Mouse (Mus musculus) urinary bladder, adult 2 months (tissue): ENCODE data around the gene Trip10. TPM values are rescaled to one million over a fixed set of nuclear protein-coding genes. Genes with fewer than 3 reads are reported as not detected.
A peak's percentile ranks its signal among the peaks of the same experiment; 100 is the strongest.
"Not testable (repeated sequence)": the region's sequence is repeated elsewhere in the genome, so short reads cannot be mapped to it uniquely, and the experiment has no call there.

Experiments used
- DNase-seq: peaks from one replicate; pipeline ENCODE4 v3.0.0; 2022; ENCODE audit warnings: low spot score
- polyA plus RNA-seq: library from polyadenylated mRNA; depleted of rRNA; stranded (reverse); fragments of >200 nt; gene quantifications from 2 replicates; pipeline ENCODE4 v1.2.3, GENCODE M21; 2012

The Trip10 gene
- polyA plus RNA-seq, 1 experiment, result 78.9 TPM

- no peak for DNase-seq
Observed at GRCm38 (mm10) chr17:57264164-57264563, 14.9 kb downstream of the Trip10 start.

DNA sequence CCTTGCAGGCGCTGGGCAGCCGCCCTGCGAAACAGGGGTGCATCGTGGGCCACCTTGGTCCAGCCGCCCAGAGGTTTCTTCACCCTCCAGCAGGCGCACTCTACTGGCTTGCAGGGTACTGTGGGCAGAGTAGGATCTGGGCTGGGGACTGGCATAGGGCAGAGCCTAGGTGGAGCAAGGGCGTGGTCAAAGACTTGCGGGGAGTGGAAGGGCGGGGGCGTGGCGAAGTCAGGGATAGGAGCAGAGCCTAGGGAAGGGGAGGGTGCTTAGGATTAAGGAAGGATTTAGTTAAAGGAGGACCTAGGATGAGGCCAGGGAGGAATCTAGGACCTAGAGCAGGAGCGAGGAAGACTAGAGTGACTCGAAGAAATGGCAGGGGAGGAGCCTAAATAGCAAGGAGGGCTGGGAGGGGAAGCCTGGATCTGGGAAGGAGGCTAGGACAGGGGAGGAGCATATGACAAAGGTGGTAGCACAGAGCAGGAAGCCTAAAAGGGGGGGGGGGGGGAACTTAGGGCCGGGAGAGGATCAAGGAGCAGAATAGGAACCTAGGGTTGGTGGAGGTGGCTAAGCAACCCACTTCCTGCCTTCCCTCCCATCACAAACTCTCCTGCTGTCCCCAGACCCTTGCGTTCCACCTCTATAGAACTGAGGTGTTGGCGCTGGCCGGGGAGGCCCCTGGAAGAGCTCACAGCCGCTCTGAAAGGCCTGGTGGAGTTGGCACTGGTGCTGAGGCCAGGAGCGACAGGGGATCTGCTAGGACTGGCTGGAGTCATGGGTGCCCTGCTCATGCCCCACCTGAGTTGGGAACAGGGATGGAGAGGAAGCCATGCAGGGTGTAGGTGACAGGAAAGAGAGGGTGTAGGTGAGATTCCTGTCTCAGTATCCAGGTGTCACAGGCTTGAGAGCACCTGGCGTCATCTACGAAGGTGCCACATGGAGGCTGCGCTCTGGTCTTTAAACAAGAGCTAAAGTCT lies 16.0 kb downstream of the Trip10 start:
- DNase-seq, result peak; percentile 52

DNA sequence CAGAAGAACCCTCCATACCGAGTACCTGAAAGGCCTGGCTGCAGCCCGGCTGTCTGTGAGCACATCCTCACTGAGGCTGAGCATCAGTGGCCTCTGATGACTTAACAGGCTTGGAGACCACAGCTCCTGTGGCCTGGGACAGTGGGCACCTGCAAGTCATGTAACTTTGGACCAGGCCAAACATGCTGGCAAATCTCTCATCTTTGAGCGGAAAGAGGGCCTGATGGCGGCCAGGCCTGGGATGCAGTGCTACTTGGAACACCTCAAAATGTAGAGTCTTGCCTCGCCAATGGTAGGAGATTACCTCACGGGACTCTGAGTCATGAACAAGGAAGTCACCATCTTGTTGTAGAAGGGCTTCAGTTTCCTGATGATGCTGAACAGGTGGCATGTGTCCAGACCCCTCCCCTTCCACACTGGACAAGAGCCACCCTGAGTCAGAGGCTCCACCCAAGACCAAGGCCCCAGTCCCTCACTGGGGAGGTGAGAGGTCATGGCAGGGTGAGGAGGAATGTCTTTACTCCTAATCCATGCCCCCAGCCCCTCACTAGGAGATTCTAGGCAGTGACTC lies 18.4 kb downstream of the Trip10 start:
- DNase-seq, result no peak

DNA sequence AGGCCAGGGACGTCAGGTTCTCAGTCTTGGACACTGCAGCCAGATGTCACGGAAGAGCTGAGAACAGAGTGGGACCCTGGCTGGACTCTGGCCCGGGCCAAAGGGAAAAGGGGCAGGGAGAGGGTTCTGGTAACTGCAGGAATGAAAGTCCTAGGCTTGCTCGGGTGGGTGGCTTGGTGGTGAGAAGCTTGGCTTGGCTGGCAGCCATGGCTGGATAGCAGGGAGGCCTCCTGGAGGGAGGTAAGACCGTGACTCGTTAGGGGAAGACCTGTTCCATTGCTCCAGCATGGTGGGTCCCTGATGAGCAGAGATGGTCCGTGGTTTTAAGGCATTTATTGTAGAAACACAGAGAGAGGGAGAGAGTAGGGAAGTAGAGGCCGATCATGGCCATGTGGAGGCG lies 22.0 kb downstream of the Trip10 start:
- no peak for DNase-seq

DNA sequence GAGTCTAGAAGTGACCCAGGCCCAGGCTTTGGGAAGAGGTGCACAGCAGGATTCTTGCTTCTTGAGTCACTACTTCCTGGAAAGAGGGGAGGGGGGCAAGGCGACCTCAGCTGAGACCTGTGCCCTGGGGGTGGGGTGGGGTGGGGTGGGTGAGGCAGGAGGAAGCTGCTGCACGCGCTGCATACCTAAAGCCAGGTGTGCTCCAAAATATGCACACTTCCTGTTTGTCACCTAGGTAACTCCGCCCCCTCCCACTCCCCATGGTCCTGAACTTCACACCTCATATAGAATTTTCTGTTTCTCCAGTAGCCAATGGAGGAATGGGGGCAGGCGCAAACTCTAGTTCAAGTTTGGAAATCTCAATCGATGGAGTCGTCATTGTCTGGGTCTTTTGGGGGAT lies 24.6 kb downstream of the Trip10 start:
- no peak for DNase-seq

GRCm38 (mm10) chr17:57274686-57275085 lies 25.4 kb downstream of the Trip10 start:
- DNase-seq, result no peak

DNA sequence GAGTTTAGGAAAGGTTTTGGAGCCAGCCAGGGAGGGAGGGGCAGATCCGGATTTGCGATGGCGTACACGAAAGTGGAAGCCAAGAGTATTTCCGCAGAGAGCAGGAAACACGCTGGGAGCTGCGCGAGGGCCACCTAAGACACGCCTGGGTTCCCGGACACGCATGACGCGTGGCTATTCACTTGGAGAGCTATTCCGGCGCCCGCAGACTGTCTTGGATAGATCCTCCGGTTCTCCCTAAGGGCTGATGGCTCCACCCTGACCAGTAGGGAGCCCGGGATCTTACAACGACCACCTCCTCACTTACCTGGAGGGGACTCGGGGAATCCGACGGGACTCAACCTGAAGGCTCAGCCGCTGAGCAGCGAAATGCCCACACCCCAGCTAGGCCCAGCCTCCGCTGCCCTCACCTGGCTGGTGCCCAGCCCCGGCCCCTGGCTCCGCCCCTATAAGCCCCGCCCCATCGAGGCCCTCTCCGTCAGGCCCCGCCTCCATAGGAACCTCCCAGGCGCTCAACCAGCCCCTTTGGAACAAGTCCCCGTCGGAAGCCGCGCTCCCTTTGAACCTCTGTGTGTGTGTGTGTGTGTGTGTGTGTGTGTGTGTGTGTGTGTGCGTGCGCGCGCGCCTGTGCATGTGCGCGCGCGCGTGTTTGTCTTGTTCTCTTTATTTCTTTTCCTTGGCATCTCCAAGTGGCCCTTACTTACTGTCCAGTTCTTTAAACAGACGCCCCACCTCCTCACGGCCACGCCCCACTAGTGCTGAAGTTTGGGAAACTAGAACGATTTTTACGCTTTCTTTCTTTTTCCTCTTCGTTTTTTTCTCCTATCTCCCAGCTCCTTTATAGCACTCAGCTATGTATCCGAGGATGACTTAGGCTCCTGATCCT lies 26.1 kb downstream of the Trip10 start:
- peak; percentile 80 for DNase-seq

- no peak for DNase-seq
Observed at GRCm38 (mm10) chr17:57275997-57276351, 26.7 kb downstream of the Trip10 start.

- no peak for DNase-seq
Observed at GRCm38 (mm10) chr17:57276634-57277121, 27.4 kb downstream of the Trip10 start.

DNA sequence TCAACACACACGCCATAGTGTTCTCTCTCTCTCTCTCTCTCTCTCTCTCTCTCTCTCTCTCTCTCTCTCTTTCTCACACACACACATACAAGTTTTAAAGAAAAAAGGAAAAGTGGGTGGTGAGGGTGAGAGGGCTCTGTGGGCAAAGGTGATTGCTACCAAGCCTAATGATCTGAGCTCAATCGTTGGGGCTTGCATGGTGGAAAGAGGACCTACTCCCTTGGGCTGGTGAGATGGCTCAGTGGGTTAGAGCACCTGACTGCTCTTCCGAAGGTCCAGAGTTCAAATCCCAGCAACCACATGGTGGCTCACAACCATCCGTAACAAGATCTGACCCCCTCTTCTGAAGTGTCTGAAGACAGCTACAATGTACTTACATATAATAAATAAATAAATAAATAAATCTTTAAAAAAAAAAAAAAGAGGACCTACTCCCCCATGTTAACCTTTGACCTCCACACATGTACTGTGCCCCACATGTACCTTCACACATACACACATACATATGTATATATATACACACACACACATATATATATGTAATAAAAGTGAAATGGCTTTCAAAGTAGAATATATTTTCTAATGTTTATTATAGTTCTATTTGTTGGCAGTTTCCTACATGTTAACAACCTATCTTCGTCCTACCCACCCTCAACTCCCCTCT lies 28.5 kb downstream of the Trip10 start:
- not testable (repeated sequence) for DNase-seq

- no peak for DNase-seq
Observed at GRCm38 (mm10) chr17:57278537-57278936, 29.3 kb downstream of the Trip10 start.

DNA sequence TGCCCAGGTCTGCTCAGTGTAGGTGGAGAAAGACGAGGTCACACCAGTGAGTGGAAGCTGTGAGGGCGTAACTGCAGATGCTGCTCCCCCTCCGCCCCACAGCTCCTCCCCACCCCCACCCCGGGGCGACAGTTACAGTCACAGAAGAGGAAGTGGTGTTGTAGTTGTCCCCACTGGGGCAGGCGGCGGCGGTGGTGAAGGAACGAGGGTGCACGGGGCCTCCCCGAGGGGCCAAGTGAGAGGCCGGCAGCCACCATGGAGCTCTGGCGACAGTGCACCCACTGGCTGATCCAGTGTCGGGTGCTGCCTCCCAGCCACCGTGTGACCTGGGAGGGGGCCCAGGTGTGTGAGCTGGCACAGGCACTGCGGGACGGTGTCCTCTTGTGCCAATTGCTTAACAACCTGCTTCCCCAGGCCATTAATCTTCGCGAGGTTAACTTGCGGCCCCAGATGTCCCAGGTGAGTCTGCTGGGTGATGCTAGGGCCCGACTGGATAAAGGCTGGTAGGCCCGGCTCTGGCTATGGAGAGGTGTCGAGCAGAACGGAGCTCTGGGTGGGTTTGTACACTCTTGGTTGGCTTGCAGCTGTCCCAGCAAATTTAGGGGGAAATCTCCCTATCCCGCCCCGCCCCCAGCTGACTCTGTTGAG lies 29.8 kb downstream of the Trip10 start, which contains the start of gene Vav1:
Gene Vav1, plus strand, starts transcription at position 158 of the 648 bp plus-strand sequence.
- DNase-seq, result no peak

GRCm38 (mm10) chr17:57279591-57280224 lies 30.5 kb downstream of the Trip10 start:
- no peak for DNase-seq

GRCm38 (mm10) chr17:57280411-57280810 lies 31.2 kb downstream of the Trip10 start:
- DNase-seq, result no peak

GRCm38 (mm10) chr17:57283906-57284305 lies 34.7 kb downstream of the Trip10 start:
- DNase-seq, result no peak

DNA sequence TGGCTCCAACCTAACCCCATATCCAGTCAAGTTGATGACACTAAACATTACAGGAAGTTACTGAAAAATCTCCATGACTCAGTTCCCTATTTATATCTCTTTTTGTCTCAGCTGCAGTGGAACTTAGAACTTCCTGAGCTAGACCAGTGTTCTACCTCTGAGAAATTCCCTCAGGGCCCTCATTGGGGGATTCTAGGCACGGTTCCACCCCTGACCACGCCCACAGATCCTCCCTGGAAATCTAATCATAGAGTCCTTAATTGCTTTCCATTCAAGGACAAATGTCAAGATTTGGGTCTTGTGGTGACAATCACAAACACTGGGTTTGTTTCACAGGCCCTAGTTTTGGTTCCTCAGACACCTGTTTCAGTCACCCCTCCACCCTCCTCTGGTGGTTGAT lies 35.8 kb downstream of the Trip10 start:
- no peak for DNase-seq

DNA sequence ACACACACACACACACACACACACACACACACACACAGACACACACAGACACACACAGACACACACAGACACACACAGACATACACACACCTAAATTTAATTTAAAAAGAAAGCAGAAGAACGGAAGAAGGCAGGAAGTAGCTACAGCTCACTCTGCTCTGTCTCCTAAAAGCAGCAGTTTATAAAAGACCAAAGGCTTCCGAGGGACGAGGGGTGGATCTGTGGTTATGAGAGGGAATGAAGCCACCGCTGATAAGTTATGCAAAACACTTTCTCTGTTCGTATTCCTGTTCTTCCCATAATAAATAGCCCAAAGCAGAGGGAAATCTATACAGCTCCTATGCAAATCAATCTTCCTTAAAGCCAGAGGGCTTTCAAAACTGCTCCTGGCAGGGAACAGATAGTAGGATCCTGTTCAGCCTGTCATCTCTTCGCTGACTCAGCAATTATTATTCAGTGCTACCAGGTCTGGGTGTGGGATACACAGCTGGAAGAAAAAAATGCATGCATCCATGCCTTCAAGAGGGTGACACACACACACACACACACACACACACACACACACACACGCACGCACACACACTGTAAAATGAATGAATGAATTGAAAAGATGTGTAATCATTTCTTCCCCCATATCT lies 37.6 kb downstream of the Trip10 start:
- no peak for DNase-seq

DNA sequence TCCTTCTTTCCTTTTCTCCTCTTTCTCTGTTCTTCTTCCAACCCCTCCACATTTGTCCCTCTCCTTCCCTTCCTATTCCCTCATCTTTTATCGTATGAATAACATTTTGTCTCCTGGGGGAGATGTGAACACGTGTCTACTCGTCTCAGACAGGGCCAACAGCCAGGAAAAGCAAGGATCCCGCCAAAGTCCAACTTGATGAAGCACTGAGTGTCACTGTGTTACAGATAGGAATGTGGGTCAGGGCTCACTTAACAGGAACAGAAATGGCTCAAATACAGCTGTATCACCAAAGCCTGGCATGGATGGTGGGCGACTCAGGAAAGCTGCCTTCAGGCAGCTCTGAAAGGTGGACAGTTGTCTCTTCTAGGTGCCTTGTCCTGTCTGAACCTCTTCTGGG lies 40.0 kb downstream of the Trip10 start:
- no peak for DNase-seq

GRCm38 (mm10) chr17:57290001-57290670 lies 40.9 kb downstream of the Trip10 start:
- DNase-seq, result no peak
